Mouse (Mus musculus): ENCODE measurements around the gene Chad.

Gene Chad

DNA sequence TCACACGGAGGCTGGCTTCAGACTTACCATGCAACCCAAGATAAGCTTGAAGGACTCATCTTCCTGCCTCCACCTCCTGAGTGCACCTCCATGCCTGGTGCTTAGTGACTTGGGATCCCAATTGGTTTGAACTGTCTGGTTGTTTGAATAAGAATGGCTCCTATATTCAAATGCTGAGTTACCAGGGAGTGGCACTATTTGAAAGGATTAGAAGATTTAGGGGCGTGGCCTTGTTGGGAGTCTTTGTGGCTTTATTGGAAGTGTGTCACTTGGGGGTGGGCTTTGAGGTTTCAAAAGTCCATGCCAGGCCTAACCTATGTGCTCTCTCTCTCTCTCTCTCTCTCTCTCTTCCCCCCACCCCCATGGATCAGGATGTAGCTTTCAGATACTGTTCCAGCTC lies 52.8 kb downstream of the Chad start:
- DNase-seq (ENCODE audit: low read depth in 2 of 2, low spot score in 2 of 2): no peak

All from CD8-positive naive resting alpha-beta T cell, adult 2 months (primary cell).